Mouse (Mus musculus) stomach, postnatal 0 days (tissue): Measurements from ENCODE around the gene Zfp981.
"Not testable (repeated sequence)": the region's sequence is repeated elsewhere in the genome, so short reads cannot be mapped to it uniquely, and the experiment has no call there.

ENCODE experiments used
- CTCF ChIP-seq: IDR thresholded peaks from 2 replicates; pipeline ENCODE4 v1.5.1; 2016; ENCODE audit warnings: antibody characterized with exemption, low read depth, mild to moderate bottlenecking, moderate library complexity
- EP300 ChIP-seq: optimal IDR thresholded peaks from 2 replicates; pipeline ENCODE3; 2016; ENCODE audit warnings: antibody characterized with exemption

DNA sequence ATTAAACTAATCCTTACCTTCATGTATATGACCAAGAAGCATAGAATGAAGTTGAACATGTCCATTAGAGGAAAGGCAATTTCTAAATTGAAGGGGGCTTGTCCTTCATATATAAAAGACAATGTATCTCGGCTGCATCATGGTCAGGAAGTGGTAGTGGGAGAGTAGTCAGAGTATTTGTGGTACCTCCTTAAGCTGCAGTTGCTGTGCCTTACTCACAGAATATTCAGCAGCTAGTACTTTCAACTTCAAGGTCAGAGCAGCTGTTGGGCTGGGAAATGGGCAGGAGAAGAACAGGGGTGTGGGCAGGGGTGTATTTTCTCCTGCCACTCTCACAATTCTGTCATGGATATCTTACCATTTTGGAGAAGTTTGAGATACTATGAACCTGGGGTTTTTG is 15.1 kb upstream of the Zfp981 start:
- TF ChIP-seq CTCF, EP300: not testable (repeated sequence)
